Mouse (Mus musculus): ENCODE measurements around the gene Epb41l2. TPM values are rescaled to one million over a fixed set of nuclear protein-coding genes. Genes with fewer than 3 reads are reported as not detected.

Gene Epb41l2
- polyA plus RNA-seq, 1 experiment from 2014 or later: 45.5 TPM

- Histone ChIP-seq H3K9me3 (replicated peaks; ENCODE audit: low read length) (no peaks in the 10 kb centered on the region), H3K27me3 (ENCODE audit: insufficient read depth, low read length) (no peaks in the 10 kb centered on the region), H3K4me3 (replicated peaks; ENCODE audit: low read depth, low read length) (no peak overlapping the region), H3K4me2 (ENCODE audit: low read length) (no peak overlapping the region), H3K9ac (ENCODE audit: low read depth, low read length) (no peak overlapping the region), H3K36me3 (ENCODE audit: insufficient read depth, low read length) (peaks cover 8% of the 10 kb centered on the region), H3K4me1 (replicated peaks; ENCODE audit: insufficient read depth, low read length) (no peaks in the 10 kb centered on the region), H3K27ac (no peak overlapping the region)
- DNase-seq (ENCODE audit: low spot score): no peak
- no peak for ATAC-seq (replicated peaks; ENCODE audit: low FRiP score, low read depth)
- WGBS: 89% methylated on average over 7 of the region's 7 CpGs
- no peak for TF ChIP-seq CTCF (IDR thresholded peaks at IDR 0.05; ENCODE audit: low read depth)
Measured at GRCm38 (mm10) chr10:25441405-25441804, 81.8 kb downstream of the Epb41l2 start.

GRCm38 (mm10) chr10:25443626-25444025 lies 84.0 kb downstream of the Epb41l2 start:
- Histone ChIP-seq H3K9ac (ENCODE audit: low read depth, low read length) (no peak overlapping the region), H3K4me1 (replicated peaks; ENCODE audit: insufficient read depth, low read length) (peaks cover 7% of the 10 kb centered on the region; the same call in 1 of the 2 replicates), H3K27ac (no peak overlapping the region), H3K9me3 (replicated peaks; ENCODE audit: low read length) (no peaks in the 10 kb centered on the region), H3K36me3 (ENCODE audit: insufficient read depth, low read length) (peaks cover 8% of the 10 kb centered on the region), H3K4me3 (replicated peaks; ENCODE audit: low read depth, low read length) (no peak overlapping the region), H3K27me3 (ENCODE audit: insufficient read depth, low read length) (no peaks in the 10 kb centered on the region), H3K4me2 (ENCODE audit: low read length) (no peak overlapping the region)
- no peak for ATAC-seq (replicated peaks; ENCODE audit: low FRiP score, low read depth)
- no peak for DNase-seq (ENCODE audit: low spot score)
- TF ChIP-seq CTCF (IDR thresholded peaks at IDR 0.05; ENCODE audit: low read depth): no peak
- WGBS: 79% methylated on average over 6 of the region's 6 CpGs

GRCm38 (mm10) chr10:25444198-25444783 lies 84.7 kb downstream of the Epb41l2 start:
- Histone ChIP-seq H3K4me1 (replicated peaks; ENCODE audit: insufficient read depth, low read length) (peaks cover 7% of the 10 kb centered on the region; the same call in 1 of the 2 replicates), H3K9me3 (replicated peaks; ENCODE audit: low read length) (no peaks in the 10 kb centered on the region), H3K36me3 (ENCODE audit: insufficient read depth, low read length) (peaks cover 8% of the 10 kb centered on the region), H3K4me2 (ENCODE audit: low read length) (no peak overlapping the region), H3K9ac (ENCODE audit: low read depth, low read length) (no peak overlapping the region), H3K4me3 (replicated peaks; ENCODE audit: low read depth, low read length) (no peak overlapping the region), H3K27me3 (ENCODE audit: insufficient read depth, low read length) (no peaks in the 10 kb centered on the region), H3K27ac (no peak overlapping the region)
- no peak for ATAC-seq (replicated peaks; ENCODE audit: low FRiP score, low read depth)
- 77% methylated on average over 5 of the region's 5 CpGs for WGBS
- no peak for DNase-seq (ENCODE audit: low spot score)
- TF ChIP-seq CTCF (IDR thresholded peaks at IDR 0.05; ENCODE audit: low read depth): no peak

GRCm38 (mm10) chr10:25446953-25447525 lies 87.4 kb downstream of the Epb41l2 start:
- ATAC-seq (replicated peaks; ENCODE audit: low FRiP score, low read depth): no peak; the same call in 1 of the 2 replicates
- H3K4me2 ChIP-seq (ENCODE audit: low read length): no peak overlapping the region
- DNase-seq (ENCODE audit: low spot score): peak; percentile 40
- 37% methylated on average over 5 of the region's 5 CpGs for WGBS
- no peaks in the 10 kb centered on the region for H3K9me3 ChIP-seq (replicated peaks; ENCODE audit: low read length)
- peaks cover 8% of the 10 kb centered on the region for H3K36me3 ChIP-seq (ENCODE audit: insufficient read depth, low read length)
- no peak for TF ChIP-seq CTCF (IDR thresholded peaks at IDR 0.05; ENCODE audit: low read depth)
- no peak overlapping the region for H3K27ac ChIP-seq
- no peaks in the 10 kb centered on the region for H3K27me3 ChIP-seq (ENCODE audit: insufficient read depth, low read length)
- no peak overlapping the region for H3K9ac ChIP-seq (ENCODE audit: low read depth, low read length)
- no peak overlapping the region for H3K4me3 ChIP-seq (replicated peaks; ENCODE audit: low read depth, low read length)
- peaks cover 7% of the 10 kb centered on the region; the same call in 1 of the 2 replicates for H3K4me1 ChIP-seq (replicated peaks; ENCODE audit: insufficient read depth, low read length)

GRCm38 (mm10) chr10:25448676-25449075 lies 89.1 kb downstream of the Epb41l2 start:
- Histone ChIP-seq H3K27me3 (ENCODE audit: insufficient read depth, low read length) (no peaks in the 10 kb centered on the region), H3K4me1 (replicated peaks; ENCODE audit: insufficient read depth, low read length) (peaks cover 7% of the 10 kb centered on the region; the same call in 1 of the 2 replicates), H3K4me3 (replicated peaks; ENCODE audit: low read depth, low read length) (no peak overlapping the region), H3K36me3 (ENCODE audit: insufficient read depth, low read length) (peaks cover 4% of the 10 kb centered on the region), H3K27ac (no peak overlapping the region), H3K9me3 (replicated peaks; ENCODE audit: low read length) (no peaks in the 10 kb centered on the region), H3K9ac (ENCODE audit: low read depth, low read length) (no peak overlapping the region), H3K4me2 (ENCODE audit: low read length) (no peak overlapping the region)
- ATAC-seq (replicated peaks; ENCODE audit: low FRiP score, low read depth) (no peak), DNase-seq (ENCODE audit: low spot score) (no peak)
- no peak for TF ChIP-seq CTCF (IDR thresholded peaks at IDR 0.05; ENCODE audit: low read depth)
- WGBS: 60% methylated on average over 4 of the region's 4 CpGs

- no peak overlapping the region for H3K4me3 ChIP-seq (replicated peaks; ENCODE audit: low read depth, low read length)
- H3K9ac ChIP-seq (ENCODE audit: low read depth, low read length): no peak overlapping the region
- H3K27ac ChIP-seq: peak overlapping the region; percentile 10
- no peaks in the 10 kb centered on the region for H3K36me3 ChIP-seq (ENCODE audit: insufficient read depth, low read length)
- H3K4me2 ChIP-seq (ENCODE audit: low read length): peak overlapping the region; percentile 18; the same call in 1 of the 2 replicates
- DNase-seq (ENCODE audit: low spot score) (peak; percentile 75), ATAC-seq (replicated peaks; ENCODE audit: low FRiP score, low read depth) (no peak)
- WGBS: 29% methylated on average over 11 of the region's 11 CpGs
- H3K9me3 ChIP-seq (replicated peaks; ENCODE audit: low read length): no peaks in the 10 kb centered on the region
- TF ChIP-seq CTCF (IDR thresholded peaks at IDR 0.05; ENCODE audit: low read depth): no peak
- H3K27me3 ChIP-seq (ENCODE audit: insufficient read depth, low read length): no peaks in the 10 kb centered on the region
- H3K4me1 ChIP-seq (replicated peaks; ENCODE audit: insufficient read depth, low read length): peaks cover 7% of the 10 kb centered on the region; the same call in 1 of the 2 replicates
Measured at GRCm38 (mm10) chr10:25449312-25450020, 89.9 kb downstream of the Epb41l2 start.
